Mouse (Mus musculus) liver, embryonic 14.5 days (tissue): ENCODE data around the gene Socs1. TPM values are rescaled to one million over a fixed set of nuclear protein-coding genes. Genes with fewer than 3 reads are reported as not detected.
A peak's percentile ranks its signal among the peaks of the same experiment; 100 is the strongest.

Experiments
- ATAC-seq: fragments of 200-750 bp; cut with Nextera tagmentation; 2 replicates; pipeline ENCODE4 v1.8.0; 2017; ENCODE audit warnings: moderate number of reproducible peaks, mild to moderate bottlenecking, moderate library complexity; ENCODE audit not compliant: insufficient read depth
- DNase-seq, 3 experiments: peaks; one replicate each; pipeline ENCODE4 v3.0.0-alpha.2; 2012 to 2013; ENCODE audit warnings: low read depth in 3 of 3, low spot score in 3 of 3
- H3K27ac ChIP-seq: fragments of 300-500 bp; sonication (generic); 2 replicates; pipeline ENCODE4 v1.5.1; 2014; ENCODE audit warnings: moderate library complexity, mild to moderate bottlenecking, control low read depth, inconsistent platforms
- H3K27me3 ChIP-seq: fragments of 300-500 bp; sonication (generic); 2 replicates; pipeline ENCODE4 v1.6.1; 2014; ENCODE audit warnings: mild to moderate bottlenecking, low read length, moderate library complexity; ENCODE audit not compliant: control insufficient read depth, insufficient read depth
- H3K36me3 ChIP-seq: fragments of 300-500 bp; sonication (generic); replicated peaks from 2 replicates; pipeline ENCODE4 v1.6.1; 2014; ENCODE audit warnings: low read depth; ENCODE audit not compliant: control insufficient read depth, insufficient read depth
- H3K4me1 ChIP-seq, 2 experiments: fragments of 200-500 bp in 1 of 2; fragments of 300-500 bp in 1 of 2; sonication (generic) in 1 of 2; replicated peaks; 2 replicates each; pipeline ENCODE4 v1.6.1; 2012 to 2014; ENCODE audit warnings: antibody characterized with exemption in 1 of 2, inconsistent platforms in 1 of 2, low read length in 1 of 2; ENCODE audit not compliant: control insufficient read depth in 2 of 2, insufficient read depth in 2 of 2
- H3K4me2 ChIP-seq: fragments of 300-500 bp; sonication (generic); 2 replicates; pipeline ENCODE4 v1.6.1; 2014; ENCODE audit warnings: low read depth, mild to moderate bottlenecking, control low read depth, moderate library complexity
- H3K4me3 ChIP-seq, 2 experiments: fragments of 200-500 bp in 1 of 2; fragments of 300-500 bp in 1 of 2; sonication (generic) in 1 of 2; 2 replicates each; pipeline ENCODE4 v1.5.1; 2012 to 2014; ENCODE audit warnings: low read depth in 2 of 2, low read length in 2 of 2, mild to moderate bottlenecking in 2 of 2, control low read depth in 1 of 2, inconsistent platforms in 1 of 2, moderate library complexity in 1 of 2; ENCODE audit not compliant: insufficient read depth in 1 of 2
- H3K9ac ChIP-seq: fragments of 300-500 bp; sonication (generic); replicated peaks from 2 replicates; pipeline ENCODE4 v1.6.1; 2014; ENCODE audit warnings: mild to moderate bottlenecking, control low read depth, moderate library complexity
- H3K9me3 ChIP-seq: fragments of 300-500 bp; sonication (generic); 2 replicates; pipeline ENCODE4 v1.6.1; 2016; ENCODE audit warnings: low read length, mixed read lengths; ENCODE audit not compliant: control insufficient read depth
- CTCF ChIP-seq: IDR thresholded peaks from 2 replicates; pipeline ENCODE4 v1.5.1; 2016; ENCODE audit warnings: antibody characterized with exemption, low read depth, control low read depth
- EP300 ChIP-seq: IDR thresholded peaks from 2 replicates; pipeline ENCODE4 v1.6.1; 2016; ENCODE audit warnings: antibody characterized with exemption, low read depth
- WGBS: fragments of 180-500 bp; shearing (Covaris S2); extraction: QIAGEN DNeasy Blood & Tissue Kit; methylation state at CpG from one replicate; pipeline ENCODE4 v1.1.7; 2014; ENCODE audit not compliant: insufficient replicate concordance; 5-methylcytosine and 5-hydroxymethylcytosine counted together
- polyA plus RNA-seq, 2 experiments: library from polyadenylated mRNA; depleted of rRNA in 1 of 2; stranded (reverse) in 1 of 2; unstranded in 1 of 2; fragments of >200 nt; fragmentation: Nextera tagmentation in 1 of 2; extraction: Ambion mirVana in 1 of 2; gene quantifications; 2 replicates each; pipeline versions ENCODE4 v1.2.1 to v1.2.3; 2012 to 2014

Gene Socs1
- polyA plus RNA-seq, 2 experiments, result 0.36 TPM

DNA sequence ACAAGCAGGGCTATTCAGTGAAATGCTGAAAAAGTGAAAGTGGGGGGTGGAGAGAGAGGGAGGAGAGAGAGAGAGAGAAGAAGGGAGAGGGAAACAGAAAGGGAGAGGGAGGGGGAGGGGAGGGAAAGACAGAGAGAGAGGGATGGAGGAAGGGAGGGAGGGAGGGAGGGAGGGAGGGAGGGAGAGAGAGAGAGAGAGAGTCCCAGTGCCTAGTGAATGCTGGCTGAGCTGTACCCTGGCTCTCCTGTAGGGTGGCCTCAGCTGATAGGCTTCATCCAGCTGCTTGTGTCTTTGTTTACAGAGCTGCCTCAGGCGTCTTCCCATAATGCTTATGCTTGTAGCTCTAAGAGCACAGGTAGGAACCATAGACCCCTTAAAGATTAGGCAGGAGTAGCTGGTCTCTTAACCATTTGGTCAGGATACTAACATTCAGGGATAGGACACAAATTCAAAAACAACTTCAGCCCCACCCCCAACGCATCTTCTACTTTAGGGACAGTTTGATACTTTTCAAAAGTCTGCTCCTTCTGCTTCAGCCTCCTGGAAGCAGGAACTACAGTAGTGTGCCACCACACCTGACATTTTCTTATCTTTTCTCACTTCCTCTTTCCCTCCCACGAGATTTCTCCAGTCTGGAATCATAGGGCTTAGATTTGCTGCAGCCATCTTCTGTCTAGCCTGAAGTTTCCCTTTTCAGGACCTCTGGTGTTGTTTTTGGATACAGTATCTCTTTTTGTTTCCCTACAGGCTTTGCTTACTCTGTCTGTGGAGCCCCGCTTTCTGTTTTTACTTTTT, 14.6 kb downstream of the Socs1 start:
- H3K9me3 ChIP-seq, result no peaks in the 10 kb centered on the region
- no peak overlapping the region for H3K4me3 ChIP-seq
- no peak overlapping the region for H3K4me2 ChIP-seq
- H3K27ac ChIP-seq, result no peak overlapping the region
- H3K4me1 ChIP-seq, result peaks cover 0 to 14% of the 10 kb centered on the region in 2 experiments; a peak in 2 of 4 replicates
- no peak for TF ChIP-seq CTCF
- no peak for TF ChIP-seq EP300
- ATAC-seq (no peak), DNase-seq (no peak)
- H3K27me3 ChIP-seq, result no peaks in the 10 kb centered on the region
- no peak overlapping the region for H3K9ac ChIP-seq
- 32% methylated on average over 4 of the region's 4 CpGs for WGBS
- H3K36me3 ChIP-seq, result no peaks in the 10 kb centered on the region

DNA sequence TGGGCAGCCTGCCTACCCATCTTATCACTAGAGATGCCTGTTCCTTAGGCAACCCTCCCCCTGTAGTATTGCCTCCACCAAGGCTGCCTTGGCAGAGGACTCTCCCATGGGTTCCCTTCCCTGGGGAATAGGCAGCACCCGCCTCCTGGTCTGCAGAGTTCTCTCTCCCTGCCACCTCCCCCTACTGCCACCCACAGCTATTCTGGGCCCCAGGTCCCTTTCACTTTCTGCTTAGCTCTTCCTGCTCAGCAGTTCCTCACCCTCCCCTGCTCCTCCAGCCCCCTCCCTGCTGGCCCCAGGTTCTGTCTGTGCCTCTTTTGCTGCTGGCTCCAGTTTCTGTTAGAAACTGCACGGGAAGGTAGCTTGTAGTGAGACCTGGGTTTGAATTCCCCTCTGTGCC, 15.7 kb downstream of the Socs1 start:
- H3K27me3 ChIP-seq, result no peaks in the 10 kb centered on the region
- no peak for DNase-seq
- H3K4me2 ChIP-seq, result no peak overlapping the region
- ATAC-seq, result no peak
- peaks cover 0 to 13% of the 10 kb centered on the region in 2 experiments; a peak in 2 of 4 replicates for H3K4me1 ChIP-seq
- no peak overlapping the region for H3K4me3 ChIP-seq
- no peak for TF ChIP-seq CTCF
- TF ChIP-seq EP300, result no peak
- WGBS, result 25% methylated on average over 2 of the region's 2 CpGs
- no peaks in the 10 kb centered on the region for H3K9me3 ChIP-seq
- no peak overlapping the region for H3K9ac ChIP-seq
- H3K27ac ChIP-seq, result no peak overlapping the region
- no peaks in the 10 kb centered on the region for H3K36me3 ChIP-seq

DNA sequence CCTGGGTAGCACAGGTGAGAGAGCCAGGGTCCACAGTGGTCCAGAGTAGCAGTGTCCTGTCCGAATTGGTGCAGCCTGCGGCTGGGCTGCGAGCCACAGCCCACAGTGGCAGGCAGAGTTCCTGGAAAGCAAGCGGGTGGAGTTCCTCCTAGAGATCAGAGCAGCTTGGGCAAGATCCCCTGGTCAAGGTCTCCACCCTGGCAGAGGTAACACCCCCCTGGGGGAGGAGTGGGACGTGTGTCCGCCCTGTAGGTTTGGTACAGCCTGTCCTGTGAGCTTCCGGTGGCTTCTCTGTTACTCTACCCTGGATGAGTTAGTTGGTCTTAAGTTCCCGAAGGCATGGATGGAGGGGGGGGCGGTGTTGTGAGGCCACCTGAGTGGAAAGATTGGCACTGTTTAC, 16.5 kb downstream of the Socs1 start:
- Histone ChIP-seq H3K9ac (no peak overlapping the region), H3K4me1 (peaks cover 0 to 11% of the 10 kb centered on the region in 2 experiments; a peak in 2 of 4 replicates), H3K4me3 (no peak overlapping the region), H3K36me3 (no peaks in the 10 kb centered on the region), H3K27ac (no peak overlapping the region), H3K4me2 (no peak overlapping the region), H3K27me3 (no peaks in the 10 kb centered on the region), H3K9me3 (no peaks in the 10 kb centered on the region)
- DNase-seq (no peak), ATAC-seq (no peak)
- TF ChIP-seq CTCF, result no peak
- no peak for TF ChIP-seq EP300
- 14% methylated on average over 9 of the region's 9 CpGs for WGBS

DNA sequence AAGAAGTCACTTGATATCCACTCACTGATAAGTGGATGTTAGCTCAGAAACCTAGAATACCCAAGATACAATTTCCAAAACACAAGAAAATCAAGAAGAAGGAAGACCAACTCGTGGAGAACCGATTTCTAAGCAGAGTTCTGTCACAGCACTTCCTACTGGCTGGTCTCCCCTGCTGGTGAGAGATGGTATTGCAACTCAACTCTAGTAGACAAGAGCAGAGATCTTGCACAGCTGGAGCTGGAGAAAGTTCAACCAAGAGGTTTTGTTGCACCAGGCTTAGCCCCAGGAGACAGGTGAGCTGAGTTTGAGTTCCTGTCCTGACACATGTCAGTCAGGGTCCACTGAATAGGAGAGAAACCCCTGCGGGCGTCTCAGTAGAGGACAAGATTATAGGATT, 18.2 kb downstream of the Socs1 start:
- 23% methylated on average over 4 of the region's 4 CpGs for WGBS
- DNase-seq (peak; percentile 46 to 52 (median 49)), ATAC-seq (no peak)
- Histone ChIP-seq H3K27me3 (no peaks in the 10 kb centered on the region), H3K4me2 (no peak overlapping the region), H3K9me3 (no peaks in the 10 kb centered on the region), H3K4me3 (no peak overlapping the region), H3K27ac (no peak overlapping the region), H3K9ac (no peak overlapping the region), H3K36me3 (no peaks in the 10 kb centered on the region), H3K4me1 (peaks cover 0 to 8% of the 10 kb centered on the region in 2 experiments; a peak in 2 of 4 replicates)
- TF ChIP-seq CTCF, result peak; percentile 89
- no peak for TF ChIP-seq EP300

DNA sequence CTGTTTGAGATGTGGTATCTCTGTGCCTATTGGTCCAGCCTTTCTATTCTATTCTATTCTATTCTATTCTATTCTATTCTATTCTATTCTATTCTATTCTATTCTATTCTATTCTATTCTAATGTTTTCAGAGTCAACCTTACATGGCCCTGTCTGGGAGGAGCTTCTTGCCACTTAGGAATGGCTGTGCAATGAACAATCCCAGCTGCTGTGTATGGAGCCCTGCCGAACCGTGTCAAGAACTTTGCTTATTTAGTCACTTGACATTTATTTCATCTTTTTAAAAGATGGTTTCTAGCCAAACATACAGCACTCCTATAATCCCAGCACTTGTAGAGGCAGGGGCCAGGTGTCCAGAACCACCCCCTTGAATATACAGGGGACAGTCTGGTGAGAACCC, 21.0 kb downstream of the Socs1 start:
- Histone ChIP-seq H3K36me3 (no peaks in the 10 kb centered on the region), H3K4me1 (peaks cover 0 to 3% of the 10 kb centered on the region in 2 experiments; a peak in 2 of 4 replicates), H3K4me2 (no peak overlapping the region), H3K27me3 (no peaks in the 10 kb centered on the region), H3K9me3 (no peaks in the 10 kb centered on the region), H3K4me3 (no peak overlapping the region), H3K27ac (no peak overlapping the region), H3K9ac (no peak overlapping the region)
- 25% methylated on average over 2 of the region's 2 CpGs for whole genome bisulfite sequencing
- TF ChIP-seq EP300 (no peak), CTCF (no peak)
- no peak for DNase-seq
- no peak for ATAC-seq
